Mouse (Mus musculus) cerebellum, adult (tissue): Measurements from ENCODE around the gene Zfp639.

Source experiments
- ATAC-seq: cut with Nextera tagmentation; 2 replicates; pipeline ENCODE4 v1.9.2; 2017; ENCODE audit warnings: mild to moderate bottlenecking, moderate library complexity, mixed read lengths; ENCODE audit not compliant: insufficient number of reproducible peaks, low FRiP score, low TSS enrichment

Gene Zfp639

DNA sequence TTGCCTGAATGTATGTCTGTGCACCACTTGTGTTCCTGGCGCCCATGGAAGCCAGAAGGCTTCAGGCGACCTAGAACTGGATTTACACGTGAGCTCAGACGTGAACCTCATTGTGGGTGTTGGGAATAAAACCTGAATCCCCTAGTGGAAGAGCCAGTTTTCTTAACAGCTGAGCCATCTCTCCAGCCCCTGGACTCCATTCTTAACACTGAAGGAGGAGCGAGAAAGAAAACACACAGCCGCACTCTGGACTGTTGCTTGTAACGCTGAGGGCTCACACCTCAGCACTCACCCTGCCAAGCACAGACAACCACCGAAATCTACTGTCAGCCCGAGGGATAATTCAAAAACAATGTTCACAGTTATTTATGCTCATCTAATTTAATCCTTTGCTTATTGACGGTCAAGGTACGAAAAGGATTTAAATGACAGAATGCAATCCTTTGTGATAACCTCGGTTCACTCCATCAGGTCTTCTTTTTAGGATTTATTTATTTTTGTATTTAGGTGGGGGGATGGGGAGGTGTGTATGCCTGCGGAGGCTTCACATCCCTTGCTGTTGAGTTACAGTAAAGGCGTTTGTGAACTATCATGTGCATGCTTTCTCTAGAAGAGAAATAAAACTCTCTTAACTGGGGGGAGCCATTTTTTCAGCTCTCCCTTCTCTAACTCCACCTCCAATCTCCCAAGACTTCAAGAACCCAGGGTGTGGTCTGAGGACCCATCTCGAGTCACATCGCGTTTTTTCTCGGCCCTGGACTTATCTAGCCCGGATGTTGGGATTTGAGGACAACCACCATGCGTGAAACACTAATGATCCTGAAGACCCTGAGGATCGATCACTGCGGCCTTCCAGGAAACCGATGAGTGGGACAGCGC, at the start of gene Zfp639:
TSS of gene Zfp639 (plus strand) at position 764 of the 879 bp plus-strand sequence.
- no peak; the same call in 1 of the 2 replicates for ATAC-seq

- no peak for ATAC-seq
These were observed 42.7 kb upstream of the Zfp639 start for GRCm38 (mm10) chr3:32467321-32467720.

DNA sequence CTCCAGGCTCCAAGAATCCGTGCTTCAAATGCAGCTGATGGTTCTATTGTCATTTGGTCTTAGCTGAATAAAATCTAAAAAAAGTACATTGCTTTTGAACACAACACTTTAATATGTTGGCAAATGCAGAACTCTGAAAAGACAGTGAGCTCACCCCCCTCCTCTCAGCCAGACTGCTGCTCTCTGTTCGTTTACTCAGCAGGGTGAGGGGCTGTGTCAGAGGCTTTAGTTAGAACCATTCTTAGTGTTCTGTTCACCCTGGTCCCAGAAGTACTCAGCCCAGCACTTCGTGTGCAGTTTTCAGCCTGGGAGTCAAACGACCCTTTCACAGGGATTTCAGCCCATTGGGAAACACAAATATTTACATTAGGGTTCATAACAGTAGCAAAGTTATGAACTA, 41.6 kb upstream of the Zfp639 start:
- no peak for ATAC-seq

DNA sequence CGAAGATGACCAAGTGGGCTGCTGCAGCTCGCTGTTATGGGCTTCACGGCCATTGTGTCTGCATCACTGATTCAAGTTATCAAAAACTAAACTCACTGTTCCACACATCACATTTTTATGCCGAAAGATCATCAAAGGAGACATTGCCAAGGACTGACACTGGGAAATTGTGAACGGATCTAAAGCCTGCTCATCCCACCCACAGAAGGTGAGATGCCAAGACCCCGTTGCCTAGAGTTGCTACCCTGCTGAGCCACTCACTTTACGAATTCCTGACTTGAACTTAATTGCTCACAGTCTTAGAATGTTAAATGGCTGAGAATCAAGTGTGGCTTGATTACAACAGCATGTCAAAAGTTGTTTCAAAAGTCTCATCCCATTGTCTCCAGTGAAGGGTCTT, 39.6 kb upstream of the Zfp639 start:
- ATAC-seq = no peak

DNA sequence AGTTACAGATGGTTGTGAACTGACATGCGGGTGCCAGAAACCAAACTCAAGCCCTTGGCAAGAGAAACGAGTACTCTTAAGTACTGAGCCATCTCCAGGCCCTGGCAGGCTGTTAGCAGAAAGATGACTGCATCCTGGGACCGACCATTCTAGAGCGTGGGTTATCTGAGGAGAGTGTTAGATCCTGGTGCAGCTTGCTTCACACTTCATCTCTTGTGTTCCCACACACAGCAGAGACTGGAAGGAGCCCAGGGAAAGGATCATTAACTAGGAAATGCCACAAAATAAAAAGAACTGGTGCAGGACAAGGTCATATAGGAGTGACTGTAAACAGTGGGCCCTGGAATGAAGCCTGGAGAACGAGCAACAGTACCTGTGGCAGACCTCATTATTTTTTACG, 39.0 kb upstream of the Zfp639 start:
- ATAC-seq = no peak

DNA sequence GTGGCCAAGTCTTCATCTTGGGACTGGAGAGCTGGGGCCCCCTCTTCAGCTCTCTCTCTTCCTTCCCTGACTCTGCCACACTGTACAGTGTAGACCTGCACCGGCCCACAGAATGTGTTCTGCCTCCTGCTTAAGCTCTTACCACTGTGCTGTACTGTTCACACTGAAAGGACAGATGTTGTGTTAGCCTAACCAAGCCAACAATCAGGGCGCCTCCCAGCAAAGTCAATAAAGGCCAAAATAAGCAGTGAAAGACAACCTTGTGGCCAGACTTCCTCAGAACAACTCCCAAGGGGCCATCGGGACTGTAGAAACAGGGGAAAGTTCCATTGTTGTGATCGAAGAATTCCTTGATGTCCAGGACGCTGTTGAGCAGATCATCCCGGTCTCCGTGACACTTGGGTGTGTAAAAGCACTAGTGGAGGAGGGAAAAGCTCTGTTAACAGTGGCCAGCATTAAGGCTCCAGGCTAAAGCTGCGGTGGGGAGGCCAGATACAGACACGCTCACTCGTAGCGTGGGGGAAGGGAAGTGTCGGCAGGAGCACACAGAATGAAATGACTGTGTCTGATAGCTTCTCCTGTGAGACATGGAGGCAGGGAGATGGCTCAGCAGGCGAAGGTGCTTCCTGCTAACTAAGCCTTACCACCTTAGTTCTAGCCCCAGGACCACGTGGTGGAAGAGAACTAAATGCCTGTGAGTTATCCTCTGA, 37.7 kb upstream of the Zfp639 start:
- no peak for ATAC-seq

DNA sequence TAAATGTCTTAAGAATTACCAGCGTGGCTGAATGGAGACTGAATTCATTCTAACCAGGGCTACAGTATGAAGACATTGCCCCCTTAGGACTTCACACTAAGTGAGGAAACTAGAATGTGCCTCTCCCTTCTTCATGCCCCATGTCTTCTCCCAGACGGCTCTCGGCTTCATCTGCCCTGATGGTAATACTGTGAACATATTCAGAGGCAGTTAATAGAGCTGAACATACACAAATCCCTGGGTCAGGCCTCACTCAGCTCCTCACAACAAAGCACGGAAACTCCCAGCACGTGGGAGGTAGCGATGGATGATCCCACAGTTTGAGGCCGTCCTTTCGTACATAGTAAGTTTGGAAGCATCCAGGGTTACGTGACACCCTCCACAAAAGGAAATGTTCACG, 36.9 kb upstream of the Zfp639 start:
- ATAC-seq = no peak

DNA sequence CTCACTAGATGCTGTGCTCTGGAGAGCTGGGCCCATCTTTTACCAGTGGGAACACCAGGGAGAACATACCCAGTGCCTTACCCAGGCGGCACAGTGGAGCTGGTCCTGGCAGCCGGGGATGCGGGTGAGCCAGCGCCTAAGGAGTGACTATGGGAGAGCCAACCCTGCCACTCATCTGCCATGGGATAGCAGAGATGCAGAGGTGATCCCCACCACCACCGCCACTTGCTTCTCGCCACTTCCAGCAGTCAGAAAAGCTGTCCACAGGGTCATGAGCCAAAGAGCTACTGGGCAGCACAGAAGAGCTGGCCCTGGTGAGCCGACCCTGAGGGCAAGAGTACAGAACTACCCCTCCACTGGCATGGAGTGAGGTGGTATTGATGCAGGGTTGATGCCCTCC, 30.1 kb upstream of the Zfp639 start:
- ATAC-seq = no peak

DNA sequence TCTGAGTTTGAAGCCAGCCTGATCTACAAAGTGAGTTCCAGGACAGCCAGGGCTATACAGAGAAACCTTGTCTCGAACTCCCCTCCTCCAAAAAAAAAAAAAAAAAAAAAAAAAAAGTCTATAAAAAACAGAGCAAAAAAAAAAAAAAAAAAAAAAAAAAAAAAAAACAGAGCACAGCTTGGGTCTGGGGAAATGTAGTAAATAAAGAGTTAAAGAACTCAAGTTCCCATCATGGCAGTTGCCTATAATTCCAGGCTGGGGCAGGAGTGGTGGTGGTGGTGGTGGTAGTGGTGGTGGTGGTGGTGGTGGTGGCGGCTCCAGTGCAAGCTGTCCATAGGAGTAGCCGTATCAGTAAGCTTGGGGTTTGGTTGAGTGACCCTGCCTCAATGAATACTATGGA, 27.0 kb upstream of the Zfp639 start:
- no peak for ATAC-seq

DNA sequence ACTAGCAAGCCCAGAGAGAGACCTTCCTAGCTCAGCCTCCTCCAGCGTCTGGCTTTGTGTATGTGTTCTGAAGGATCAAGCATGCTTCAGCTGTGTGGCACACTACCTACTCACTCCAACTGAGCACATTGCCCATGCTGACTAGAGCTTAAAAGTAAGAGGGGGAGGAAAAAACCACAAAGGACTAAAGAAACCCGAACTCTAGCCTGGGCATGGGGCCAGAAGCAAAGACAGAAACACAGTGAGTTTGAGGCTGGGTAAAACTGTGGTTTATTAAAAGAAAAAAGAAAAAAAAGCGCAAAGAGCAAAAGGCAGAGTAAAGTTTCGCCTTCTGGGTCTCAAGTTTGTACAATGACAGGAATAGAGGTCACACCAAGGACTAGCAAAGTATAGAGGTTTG, 23.5 kb upstream of the Zfp639 start:
- no peak for ATAC-seq

- ATAC-seq = no peak
These were observed 21.9 kb upstream of the Zfp639 start for GRCm38 (mm10) chr3:32488172-32488571.

- no peak for ATAC-seq
These were observed 19.8 kb upstream of the Zfp639 start for GRCm38 (mm10) chr3:32490076-32490927.

DNA sequence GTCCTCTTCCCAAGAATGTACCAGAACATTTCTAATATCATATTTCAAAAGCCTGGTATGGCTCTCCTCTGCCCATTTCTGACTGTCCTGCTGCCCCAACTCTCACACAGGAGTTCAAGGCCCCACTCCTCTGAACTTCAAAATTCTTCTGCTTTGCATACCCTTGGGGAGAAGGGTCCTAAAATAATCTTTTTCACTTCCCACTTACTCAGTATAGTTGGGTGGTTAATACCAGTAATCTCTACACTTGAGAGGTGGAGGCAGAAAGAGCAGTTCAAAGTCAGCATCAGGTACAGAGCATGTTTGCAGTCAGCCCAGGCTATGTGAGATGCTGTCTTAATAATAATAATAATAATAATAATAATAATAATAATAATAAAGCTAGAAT, 19.1 kb upstream of the Zfp639 start:
- no peak for ATAC-seq

DNA sequence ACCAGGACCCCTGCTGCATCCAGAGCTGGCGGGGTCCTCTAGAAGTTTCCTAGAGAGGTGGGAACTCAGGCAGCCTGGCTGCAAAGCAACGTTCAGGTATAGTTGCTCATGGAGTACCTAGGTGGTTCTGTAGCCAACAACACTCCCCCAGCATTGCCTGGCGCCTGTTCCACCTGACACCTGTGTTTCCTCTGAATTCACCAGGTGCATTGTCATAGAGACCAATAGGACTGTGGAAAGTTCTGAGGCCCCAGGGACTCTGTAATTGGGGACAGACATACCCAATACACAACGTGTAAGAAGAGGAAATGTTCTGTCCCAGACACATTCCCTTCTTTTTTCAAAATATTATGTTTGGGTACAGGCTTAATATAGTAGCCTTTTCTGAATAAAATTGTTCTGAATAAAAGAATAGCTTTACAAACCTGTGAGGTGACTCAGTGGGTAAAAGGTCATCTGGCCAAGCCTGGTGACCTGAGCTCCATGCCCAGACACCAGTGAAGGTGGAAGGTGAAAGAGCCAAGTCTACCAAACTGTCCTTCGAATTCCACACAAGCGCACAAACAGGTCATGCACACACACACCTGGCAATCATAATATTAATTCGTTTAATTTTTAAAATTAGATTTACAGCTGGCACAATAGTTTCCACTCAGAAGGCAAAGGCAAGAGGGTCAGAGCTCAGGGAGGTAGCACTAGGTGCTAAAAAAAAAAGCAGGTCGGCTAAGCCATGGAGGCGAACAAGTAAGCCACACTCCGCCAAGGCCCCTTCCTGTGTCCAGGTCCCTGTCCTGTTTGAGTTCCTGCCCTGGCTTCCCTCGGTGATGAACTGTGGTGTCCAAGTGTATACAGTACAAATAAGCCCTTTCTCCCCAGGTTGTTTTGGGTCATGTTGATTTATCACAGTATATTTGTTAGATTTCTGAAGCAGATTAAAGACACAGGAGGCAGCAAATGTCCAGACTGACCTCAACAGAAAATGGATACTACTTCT, 17.7 kb upstream of the Zfp639 start, which contains the start of gene Kcnmb3:
TSS of gene Kcnmb3 (minus strand) at position 135 of the 994 bp plus-strand sequence.
- no peak for ATAC-seq

GRCm38 (mm10) chr3:32494387-32495087, 15.5 kb upstream of the Zfp639 start:
- no peak for ATAC-seq

DNA sequence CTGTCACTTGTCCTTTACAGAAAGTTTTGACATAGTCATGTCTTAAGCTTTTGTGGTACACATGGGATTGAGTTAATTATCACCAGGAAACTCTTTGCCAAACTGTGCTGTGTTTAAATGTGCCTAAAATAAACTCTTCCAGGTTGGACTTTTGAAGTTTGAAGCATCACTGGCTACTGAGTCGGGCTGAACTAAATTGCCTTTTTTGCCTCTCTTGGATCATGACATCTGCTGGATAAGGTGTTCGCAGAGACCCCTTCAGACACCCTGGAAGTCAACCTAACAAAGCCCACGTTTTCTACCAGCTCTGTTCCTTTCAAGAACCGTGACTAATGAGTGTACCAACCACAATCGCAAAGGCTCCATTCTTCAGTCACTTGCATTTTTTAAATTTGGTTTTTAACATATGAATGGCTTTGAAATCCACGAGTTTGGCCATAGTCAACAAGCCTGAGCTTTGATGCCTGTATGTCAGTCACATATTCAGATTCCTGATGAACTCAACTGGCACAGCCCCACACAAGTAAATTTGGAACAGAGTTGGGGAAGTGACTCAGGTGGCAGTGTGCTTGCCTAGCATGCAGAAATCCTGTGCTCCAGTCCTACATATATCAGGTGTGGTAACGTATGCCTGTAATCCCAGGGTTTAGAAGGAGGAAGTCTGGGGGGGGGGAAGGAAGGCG, 14.8 kb upstream of the Zfp639 start:
- no peak for ATAC-seq

- ATAC-seq = no peak
These were observed 14.0 kb upstream of the Zfp639 start for GRCm38 (mm10) chr3:32495856-32496710.

DNA sequence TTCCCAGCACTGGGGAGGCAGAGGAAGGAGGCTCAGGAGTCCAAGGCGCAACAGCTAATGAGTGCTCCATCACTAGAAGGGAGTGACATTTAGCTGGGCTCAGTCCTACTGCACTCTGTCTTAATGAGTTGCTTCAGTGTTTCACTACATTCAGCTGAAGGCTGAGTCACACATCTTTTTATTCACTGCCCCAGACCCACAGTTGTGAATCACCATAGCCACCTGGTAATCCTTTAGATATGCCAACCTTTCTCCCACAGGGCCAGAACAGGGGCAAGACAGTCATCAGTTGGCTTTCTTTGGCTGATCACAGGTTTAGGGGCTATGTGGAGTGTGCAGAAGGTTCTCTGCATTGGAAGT, 13.4 kb upstream of the Zfp639 start:
- ATAC-seq = no peak
